Mouse (Mus musculus) forebrain, postnatal 0 days (tissue): ENCODE measurements around the gene A930033H14Rik. TPM values are rescaled to one million over a fixed set of nuclear protein-coding genes. Genes with fewer than 3 reads are reported as not detected.

Experiments used
- ATAC-seq: fragments of 200-750 bp; cut with Nextera tagmentation; 2 replicates; pipeline ENCODE4 v1.8.0; 2017; ENCODE audit warnings: mild to moderate bottlenecking, moderate library complexity
- DNase-seq: peaks from one replicate; pipeline ENCODE4 v3.0.0-alpha.2; 2015
- H3K27ac ChIP-seq: fragments of 300-500 bp; sonication (generic); 2 replicates; pipeline ENCODE4 v1.5.1; 2014; ENCODE audit warnings: low read depth, mild to moderate bottlenecking, antibody characterized with exemption, low read length, moderate library complexity, mixed read lengths
- H3K27me3 ChIP-seq: fragments of 300-500 bp; sonication (generic); 2 replicates; pipeline ENCODE4 v1.6.1; 2014; ENCODE audit warnings: mild to moderate bottlenecking, low read length, mixed read lengths; ENCODE audit not compliant: insufficient read depth
- H3K36me3 ChIP-seq: fragments of 300-500 bp; sonication (generic); 2 replicates; pipeline ENCODE4 v1.6.1; 2014; ENCODE audit warnings: mild to moderate bottlenecking, moderate library complexity; ENCODE audit not compliant: insufficient read depth
- H3K4me1 ChIP-seq: fragments of 300-500 bp; sonication (generic); 2 replicates; pipeline ENCODE4 v1.6.1; 2014; ENCODE audit warnings: antibody characterized with exemption; ENCODE audit not compliant: insufficient read depth
- H3K4me2 ChIP-seq: fragments of 300-500 bp; sonication (generic); 2 replicates; pipeline ENCODE4 v1.6.1; 2014; ENCODE audit warnings: low read depth, mild to moderate bottlenecking, moderate library complexity
- H3K4me3 ChIP-seq: fragments of 300-500 bp; sonication (generic); 2 replicates; pipeline ENCODE4 v1.5.1; 2014; ENCODE audit warnings: low read depth, low read length, mixed read lengths
- H3K9ac ChIP-seq: fragments of 300-500 bp; sonication (generic); 2 replicates; pipeline ENCODE4 v1.6.1; 2014; ENCODE audit warnings: mild to moderate bottlenecking
- H3K9me3 ChIP-seq: fragments of 300-500 bp; sonication (generic); 2 replicates; pipeline ENCODE4 v1.6.1; 2016; ENCODE audit warnings: low read length
- CTCF ChIP-seq: sonication (generic); IDR thresholded peaks from 2 replicates; pipeline ENCODE4 v1.5.1; 2016; ENCODE audit warnings: antibody characterized with exemption, control low read depth, low read depth
- WGBS: fragments of 180-500 bp; shearing (Covaris S2); extraction: QIAGEN DNeasy Blood & Tissue Kit; methylation state at CpG from one replicate; pipeline ENCODE4 v1.1.7; 2014; 5-methylcytosine and 5-hydroxymethylcytosine counted together
- polyA plus RNA-seq: library from polyadenylated mRNA; unstranded; fragments of >200 nt; fragmentation: Nextera tagmentation; extraction: Ambion mirVana; gene quantifications from 2 replicates; pipeline ENCODE4 v1.2.1, GENCODE M21; 2015
- total RNA-seq: library from RNA; depleted of rRNA; stranded (reverse); fragments of >200 nt; gene quantifications from 2 replicates; pipeline ENCODE4 v1.2.3, GENCODE M21; 2014

A930033H14Rik gene
- total and polyA plus RNA-seq, 2 experiments from 2014 or later = 1.4 to 1.9 TPM

GRCm38 (mm10) chr10:69225951-69226350 is 13.1 kb upstream of the A930033H14Rik start:
- TF ChIP-seq CTCF = no peak
- Histone ChIP-seq H3K36me3 (no peaks in the 10 kb centered on the region; the same call in 1 of the 2 replicates), H3K4me1 (no peaks in the 10 kb centered on the region), H3K4me2 (no peak overlapping the region), H3K9ac (no peak overlapping the region), H3K9me3 (no peaks in the 10 kb centered on the region), H3K27ac (no peak overlapping the region), H3K27me3 (no peaks in the 10 kb centered on the region), H3K4me3 (no peak overlapping the region)
- no peak for DNase-seq
- 64% methylated on average over 8 of the region's 8 CpGs for WGBS
- ATAC-seq = no peak

GRCm38 (mm10) chr10:69225471-69225870 is 12.6 kb upstream of the A930033H14Rik start:
- H3K4me1 ChIP-seq = no peaks in the 10 kb centered on the region
- H3K36me3 ChIP-seq = no peaks in the 10 kb centered on the region; the same call in 1 of the 2 replicates
- no peaks in the 10 kb centered on the region for H3K9me3 ChIP-seq
- WGBS = 95% methylated on average over 5 of the region's 5 CpGs
- H3K4me3 ChIP-seq = no peak overlapping the region
- DNase-seq (no peak), ATAC-seq (no peak)
- no peak overlapping the region for H3K9ac ChIP-seq
- no peak overlapping the region for H3K4me2 ChIP-seq
- TF ChIP-seq CTCF = no peak
- H3K27ac ChIP-seq = no peak overlapping the region
- H3K27me3 ChIP-seq = no peaks in the 10 kb centered on the region

- no peak for TF ChIP-seq CTCF
- H3K9me3 ChIP-seq = no peaks in the 10 kb centered on the region
- 72% methylated on average over 7 of the region's 7 CpGs for WGBS
These were observed 11.4 kb upstream of the A930033H14Rik start for GRCm38 (mm10) chr10:69224276-69224675.

GRCm38 (mm10) chr10:69223232-69223631 is 10.3 kb upstream of the A930033H14Rik start:
- no peak for DNase-seq
- H3K9me3 ChIP-seq = no peaks in the 10 kb centered on the region
- no peaks in the 10 kb centered on the region for H3K27me3 ChIP-seq
- 99% methylated on average over 4 of the region's 4 CpGs for WGBS
- H3K4me1 ChIP-seq = no peaks in the 10 kb centered on the region
- no peak overlapping the region for H3K4me3 ChIP-seq
- no peak overlapping the region for H3K9ac ChIP-seq
- H3K27ac ChIP-seq = no peak overlapping the region
- H3K36me3 ChIP-seq = no peaks in the 10 kb centered on the region; the same call in 1 of the 2 replicates
- no peak overlapping the region for H3K4me2 ChIP-seq
- TF ChIP-seq CTCF = no peak
- no peak for ATAC-seq

More at GRCm38 (mm10) chr10:69224276-69224675, 11.4 kb upstream of the A930033H14Rik start:
- no peaks in the 10 kb centered on the region for H3K27me3 ChIP-seq
- H3K9ac ChIP-seq = no peak overlapping the region
- no peak overlapping the region for H3K4me3 ChIP-seq
- no peak overlapping the region for H3K27ac ChIP-seq
- DNase-seq (no peak), ATAC-seq (no peak)
- H3K36me3 ChIP-seq = no peaks in the 10 kb centered on the region; the same call in 1 of the 2 replicates
- H3K4me2 ChIP-seq = no peak overlapping the region
- no peaks in the 10 kb centered on the region for H3K4me1 ChIP-seq

- Histone ChIP-seq H3K4me3 (no peak overlapping the region), H3K27me3 (no peaks in the 10 kb centered on the region), H3K9me3 (no peaks in the 10 kb centered on the region), H3K27ac (no peak overlapping the region), H3K4me1 (no peaks in the 10 kb centered on the region), H3K4me2 (no peak overlapping the region), H3K9ac (no peak overlapping the region), H3K36me3 (no peaks in the 10 kb centered on the region; the same call in 1 of the 2 replicates)
- ATAC-seq = no peak
- 87% methylated on average over 3 of the region's 3 CpGs for WGBS
- no peak for TF ChIP-seq CTCF
- no peak for DNase-seq
These were observed 9.1 kb upstream of the A930033H14Rik start for GRCm38 (mm10) chr10:69221955-69222354.

- H3K27ac ChIP-seq = no peak overlapping the region
- DNase-seq (no peak), ATAC-seq (no peak)
- no peak for TF ChIP-seq CTCF
- H3K9me3 ChIP-seq = no peaks in the 10 kb centered on the region
- no peak overlapping the region for H3K4me3 ChIP-seq
- H3K27me3 ChIP-seq = no peaks in the 10 kb centered on the region
- H3K4me2 ChIP-seq = no peak overlapping the region
- H3K4me1 ChIP-seq = no peaks in the 10 kb centered on the region
- peaks cover 3% of the 10 kb centered on the region; the same call in 1 of the 2 replicates for H3K36me3 ChIP-seq
- 97% methylated on average over 9 of the region's 9 CpGs for WGBS
- no peak overlapping the region for H3K9ac ChIP-seq
These were observed 8.2 kb upstream of the A930033H14Rik start for GRCm38 (mm10) chr10:69221148-69221547.

GRCm38 (mm10) chr10:69220296-69220695 is 7.4 kb upstream of the A930033H14Rik start:
- DNase-seq (no peak), ATAC-seq (no peak)
- Histone ChIP-seq H3K9me3 (no peaks in the 10 kb centered on the region), H3K4me1 (no peaks in the 10 kb centered on the region), H3K4me3 (no peak overlapping the region), H3K27me3 (no peaks in the 10 kb centered on the region), H3K4me2 (no peak overlapping the region), H3K9ac (no peak overlapping the region), H3K27ac (no peak overlapping the region), H3K36me3 (peaks cover 3% of the 10 kb centered on the region; the same call in 1 of the 2 replicates)
- WGBS = 88% methylated on average over 6 of the region's 6 CpGs
- TF ChIP-seq CTCF = no peak
